Mouse (Mus musculus): ENCODE measurements around the gene Ms4a18.

The Ms4a18 gene

DNA sequence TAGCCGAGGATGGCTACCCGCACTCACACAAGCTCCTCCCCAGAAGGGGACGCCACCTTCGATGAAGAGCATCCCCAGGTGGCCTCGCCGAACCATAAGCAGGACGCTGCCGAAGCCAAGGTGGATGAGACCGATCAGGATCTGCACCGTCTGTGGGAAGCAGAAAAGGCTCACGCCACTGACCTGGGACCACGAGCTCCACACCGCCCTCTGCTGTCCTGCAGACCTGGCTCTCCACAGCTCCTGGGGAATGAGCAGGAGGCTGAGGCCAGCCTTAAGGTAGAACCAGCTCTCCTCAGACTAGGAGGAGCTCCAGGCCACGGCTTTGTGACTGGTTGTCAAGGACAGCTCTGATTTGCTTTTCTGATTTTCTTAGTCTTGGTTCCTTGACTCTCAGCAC is 34.7 kb downstream of the Ms4a18 start:
- peak; percentile 50 for DNase-seq (ENCODE audit: low spot score)

DNA sequence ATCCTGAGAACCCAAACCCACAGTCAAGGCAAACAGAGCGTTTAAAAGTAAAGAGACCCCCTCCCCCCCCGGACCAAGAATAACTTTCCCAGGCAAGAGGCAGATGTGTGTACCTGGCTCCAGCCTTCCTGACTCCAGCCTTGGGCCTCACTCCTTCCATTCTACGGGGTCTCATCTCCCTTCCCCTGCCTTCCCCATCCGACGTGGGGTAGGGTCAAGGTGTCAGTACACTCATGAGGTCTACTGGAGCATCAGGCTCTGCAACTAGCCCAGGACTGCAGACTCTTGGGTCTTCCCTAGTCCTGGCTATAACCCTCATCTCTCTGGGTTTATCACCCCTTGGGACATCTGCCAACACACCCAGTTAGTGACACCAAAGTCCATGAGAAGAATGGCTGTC is 37.6 kb downstream of the Ms4a18 start:
- DNase-seq (ENCODE audit: low spot score), result no peak

DNA sequence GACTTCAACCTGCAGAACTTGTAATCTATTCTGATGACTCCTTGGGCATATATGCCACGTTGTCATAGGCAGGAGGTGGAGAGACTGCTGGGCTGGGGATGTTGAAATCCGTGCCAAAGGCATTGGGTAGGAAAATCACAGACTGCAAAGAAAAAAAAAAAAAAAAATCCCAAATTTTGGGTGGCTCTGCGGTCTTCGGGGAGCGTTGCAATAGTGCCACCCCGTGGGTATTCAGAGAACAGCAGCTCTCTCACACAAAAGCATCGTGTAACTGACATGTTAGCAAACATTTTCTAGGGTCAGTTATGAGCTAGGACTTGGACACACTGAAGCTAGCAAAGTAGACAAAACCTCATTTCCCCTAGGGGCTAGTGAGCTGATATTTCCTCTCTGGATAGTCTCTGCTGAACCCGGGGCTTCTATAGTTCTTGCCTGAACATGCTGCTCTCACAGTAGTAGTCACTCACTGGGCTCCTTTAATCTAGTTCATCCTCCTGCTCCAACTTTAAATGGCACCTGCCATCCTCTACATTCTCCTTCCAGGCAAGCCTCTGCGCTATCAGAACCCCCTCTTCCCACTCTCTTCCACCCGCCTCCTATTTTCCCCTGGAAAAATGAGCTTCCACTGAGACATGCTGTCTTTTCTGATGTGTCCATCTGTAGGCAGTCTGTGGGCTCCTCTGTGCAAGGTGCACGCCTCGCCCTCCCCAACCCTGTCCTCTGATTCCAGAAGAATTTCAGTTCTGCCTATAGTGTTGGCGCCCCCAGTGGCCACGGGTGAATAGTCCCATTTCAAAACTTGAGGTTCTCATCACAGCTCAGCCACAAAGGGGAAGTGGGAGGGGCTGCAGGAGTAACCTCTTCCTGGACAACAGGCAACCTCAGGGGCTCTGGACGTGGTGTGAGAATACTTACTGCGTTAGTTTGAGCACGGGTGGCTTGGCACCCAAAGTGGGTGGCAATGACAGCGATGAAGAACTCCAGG is 38.4 kb downstream of the Ms4a18 start:
- peak; percentile 88 for DNase-seq (ENCODE audit: low spot score)

DNA sequence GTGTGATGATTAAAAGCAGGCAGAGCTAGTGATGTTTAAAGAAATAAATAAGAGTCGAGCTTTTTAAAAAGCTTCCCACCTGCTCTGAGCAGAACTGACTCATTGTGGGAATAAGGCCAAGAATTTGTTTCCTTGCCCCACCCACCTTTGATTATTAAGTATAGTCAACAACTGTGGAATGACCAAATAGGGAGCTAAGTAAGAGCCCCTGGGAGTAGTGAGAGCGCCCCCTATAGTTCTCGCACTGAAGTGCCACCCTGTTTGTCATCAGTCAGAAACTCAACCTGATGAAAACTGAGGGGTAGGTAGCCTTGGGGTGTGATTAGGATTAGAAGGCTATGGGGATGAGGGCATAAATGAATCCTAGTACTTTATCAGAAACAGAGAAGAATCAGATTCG is 41.5 kb downstream of the Ms4a18 start:
- peak; percentile 32 for DNase-seq (ENCODE audit: low spot score)

DNA sequence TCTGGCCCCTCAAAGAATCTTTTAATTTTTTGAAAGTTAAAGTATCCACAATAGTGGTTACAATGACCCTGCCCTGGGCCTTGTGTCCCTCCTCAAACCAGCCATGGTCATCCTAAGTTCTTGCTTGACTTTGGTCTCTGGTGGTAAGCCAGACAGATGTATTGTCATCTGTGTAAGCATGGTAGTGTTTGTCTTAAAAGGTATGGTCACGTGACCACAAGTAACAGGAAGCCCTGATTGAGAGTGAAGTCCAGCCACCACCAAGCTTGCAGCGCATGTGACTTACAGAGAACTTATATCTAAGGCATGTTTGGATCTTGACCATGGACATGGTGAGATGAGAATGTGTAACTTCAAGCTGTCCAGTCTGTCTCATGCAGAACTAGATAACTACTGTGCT is 42.6 kb downstream of the Ms4a18 start:
- no peak for DNase-seq (ENCODE audit: low spot score)

DNA sequence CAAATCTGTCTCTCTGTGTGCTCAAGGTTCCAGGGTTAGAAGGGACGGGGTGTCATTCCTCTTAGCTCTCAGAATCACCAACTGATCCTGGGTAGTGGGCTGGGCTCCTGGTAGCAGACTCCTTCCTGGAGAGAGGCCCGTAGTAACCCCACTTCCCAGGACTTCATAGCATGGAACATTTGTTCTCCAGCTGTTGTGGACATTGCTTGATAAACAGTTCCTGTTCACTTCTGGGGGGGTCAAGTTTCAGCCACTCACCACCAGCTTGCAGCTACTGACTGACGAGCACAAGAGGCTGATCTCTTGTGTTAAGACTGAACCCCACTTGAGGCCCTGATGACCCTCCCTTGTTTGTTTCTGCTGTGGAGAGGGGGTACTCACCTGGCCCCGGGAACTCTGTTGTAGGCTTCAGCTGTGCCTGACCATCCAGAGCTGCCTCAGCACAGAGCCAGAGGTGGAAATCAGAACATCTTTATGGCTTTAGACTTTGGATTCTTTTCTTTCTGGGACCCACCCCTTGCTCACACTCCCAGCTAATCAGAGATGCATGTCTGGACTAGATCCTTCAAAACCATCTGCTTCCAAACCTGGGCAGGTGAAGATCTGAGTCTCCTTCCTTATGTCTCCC is 43.5 kb downstream of the Ms4a18 start, which contains the start of gene Ms4a10:
TSS of gene Ms4a10 (minus strand) at position 433 of the 628 bp plus-strand sequence.
- no peak for DNase-seq (ENCODE audit: low spot score)

DNA sequence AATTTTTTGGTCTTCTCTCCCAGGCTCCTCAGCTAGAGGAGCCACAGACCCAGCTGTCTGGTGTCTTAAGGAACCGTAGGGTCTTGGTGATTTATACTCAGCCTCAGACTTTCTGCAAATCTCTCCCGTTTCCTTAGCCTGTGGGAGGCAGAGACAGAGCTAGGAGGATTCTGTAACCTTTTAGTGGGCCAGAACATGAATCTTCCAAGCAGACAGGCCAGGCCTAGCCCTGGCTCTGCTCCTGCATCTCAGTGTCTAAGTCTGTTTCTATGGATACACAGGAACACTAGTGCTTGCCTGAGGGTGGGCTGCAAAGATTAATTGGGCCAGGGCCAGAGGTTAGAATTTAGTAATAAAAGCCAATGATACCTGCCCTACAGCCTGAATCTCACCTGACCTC is 44.6 kb downstream of the Ms4a18 start:
- DNase-seq (ENCODE audit: low spot score), result no peak

DNA sequence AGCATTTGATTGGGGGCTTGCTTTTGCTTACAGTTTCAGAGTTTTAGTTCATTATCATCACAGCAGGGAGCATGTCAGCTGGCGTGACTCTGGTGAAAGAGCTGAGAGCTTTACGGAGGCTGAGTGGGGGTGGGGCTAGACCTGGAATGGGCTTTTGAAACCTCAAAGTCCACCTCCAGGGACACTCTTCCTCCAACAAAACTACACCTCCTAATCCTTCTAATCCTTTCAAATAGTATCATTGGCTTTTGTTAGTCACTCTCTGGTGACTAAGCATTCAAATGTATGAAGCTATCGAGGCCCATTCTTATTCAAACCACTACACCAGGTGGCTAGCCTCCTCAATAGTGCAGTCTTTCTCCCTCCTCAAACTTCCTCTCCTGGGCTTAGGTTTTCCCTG is 45.2 kb downstream of the Ms4a18 start:
- no peak for DNase-seq (ENCODE audit: low spot score)

DNA sequence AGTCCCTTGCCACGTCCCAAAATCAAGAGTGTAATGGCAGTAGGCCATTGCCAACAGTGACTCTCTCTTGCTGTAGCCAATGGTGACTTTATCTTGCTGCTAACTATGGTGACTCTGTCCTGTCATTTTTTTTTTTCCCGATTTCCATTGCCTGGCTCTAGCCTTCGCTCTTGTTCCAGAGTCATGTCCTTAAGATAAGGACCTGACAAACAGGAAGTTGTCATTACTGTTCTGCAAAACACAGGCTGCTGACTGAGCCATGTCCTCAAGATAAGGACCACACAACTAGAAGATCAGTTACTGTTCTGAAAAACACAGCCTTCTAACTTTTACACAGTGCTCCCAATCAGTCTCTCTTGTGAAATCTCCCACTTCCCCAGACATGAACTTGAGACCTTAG is 47.4 kb downstream of the Ms4a18 start:
- no peak for DNase-seq (ENCODE audit: low spot score)

DNA sequence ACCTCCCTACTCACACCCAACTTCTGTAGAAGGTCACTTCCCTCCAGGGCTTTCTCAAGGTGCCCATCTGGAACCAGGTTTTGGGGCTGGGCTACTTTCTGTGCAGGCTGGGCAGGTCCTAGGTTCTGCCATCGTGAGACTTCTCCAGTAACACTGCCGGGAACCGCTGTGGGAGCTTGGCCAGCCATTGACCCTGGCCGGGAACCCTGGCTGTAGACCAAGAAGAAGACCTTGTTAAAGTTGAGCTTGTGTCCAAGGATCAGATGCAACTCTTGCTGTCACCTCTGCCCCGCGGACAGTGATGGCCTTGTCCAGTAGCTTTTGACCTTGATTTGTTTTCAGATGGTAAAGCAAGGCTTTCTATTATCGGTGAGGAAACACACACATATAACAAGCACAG is 49.3 kb downstream of the Ms4a18 start:
- no peak for DNase-seq (ENCODE audit: low spot score)

DNA sequence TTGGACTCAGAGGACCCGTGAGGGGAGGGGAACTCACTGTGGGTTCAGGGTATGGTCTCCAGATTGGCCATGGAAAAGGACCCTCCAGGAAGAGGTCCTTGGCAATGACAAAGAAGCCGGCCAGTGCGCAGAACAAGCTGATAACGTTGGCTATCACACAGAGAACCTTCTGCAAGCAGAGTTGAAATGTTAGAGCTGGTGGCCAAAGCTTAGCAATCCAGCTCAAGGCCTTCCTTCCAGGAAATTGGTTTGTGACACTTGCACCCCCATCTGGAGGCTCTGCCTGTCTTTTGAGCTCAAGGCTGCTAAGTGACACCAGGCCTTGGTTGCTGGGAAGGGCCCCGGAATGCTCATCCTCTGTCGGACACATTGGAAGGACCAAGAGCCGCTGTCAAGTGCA is 52.1 kb downstream of the Ms4a18 start:
- DNase-seq (ENCODE audit: low spot score), result no peak

DNA sequence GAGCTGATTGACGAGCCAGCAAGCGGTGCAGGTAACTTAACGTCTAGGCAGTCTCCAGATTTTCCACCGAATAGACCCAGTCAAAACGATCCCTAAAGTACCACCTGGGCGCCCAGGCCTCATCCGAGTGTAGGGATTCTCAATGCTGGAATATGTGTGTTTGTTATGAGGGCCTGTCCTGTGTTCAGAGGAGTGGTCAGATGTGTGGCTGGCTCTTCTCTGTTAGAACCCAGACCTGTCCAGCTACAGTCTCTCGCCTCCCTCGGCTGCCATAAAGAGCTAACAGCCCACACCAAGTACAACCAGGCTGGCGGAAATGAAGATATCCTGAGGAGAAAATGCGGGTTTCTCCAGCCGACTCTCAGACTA is 57.9 kb downstream of the Ms4a18 start:
- no peak for DNase-seq (ENCODE audit: low spot score)

DNA sequence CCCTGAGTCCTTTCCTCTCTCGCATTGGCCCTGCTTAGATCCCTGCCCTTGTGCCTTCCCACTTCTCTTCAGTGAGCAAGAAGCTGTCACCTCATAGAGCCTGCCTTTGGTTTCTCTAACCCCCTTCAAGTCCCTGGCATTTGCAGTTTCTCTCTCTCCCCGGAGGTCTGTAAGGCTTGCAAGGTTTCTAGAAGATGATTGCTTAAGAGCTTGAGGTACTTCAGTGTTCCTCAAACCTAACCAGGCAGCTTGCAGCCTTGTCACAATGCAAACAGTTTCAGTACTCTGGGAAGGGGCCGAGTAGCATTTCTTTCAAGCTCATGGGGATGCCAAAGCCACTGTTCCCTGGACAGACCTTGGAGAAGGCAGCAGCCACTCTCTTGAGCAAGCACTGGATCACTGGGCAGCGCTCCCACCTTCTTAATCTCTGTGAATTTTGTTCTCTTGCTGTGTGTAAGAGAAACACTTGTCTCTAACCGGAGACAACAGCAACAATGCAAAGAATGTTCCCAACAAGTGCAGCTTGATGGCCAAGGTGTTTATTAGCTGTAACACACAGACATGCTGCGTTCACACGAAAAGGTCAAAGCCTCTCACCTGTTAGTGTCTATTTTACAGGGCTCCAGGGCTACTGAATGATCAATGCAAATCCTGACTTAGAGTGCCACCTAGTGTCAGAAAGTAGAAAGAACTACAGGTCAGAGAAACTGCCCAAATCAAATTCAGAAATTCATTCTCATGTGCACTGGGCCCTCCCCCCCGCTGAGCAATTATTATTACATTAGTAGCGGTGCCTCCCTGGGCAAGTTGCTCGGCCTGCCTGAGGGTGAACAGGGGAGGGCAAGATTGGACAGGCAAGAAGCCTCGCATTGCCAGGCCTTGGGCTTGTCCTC is 58.5 kb downstream of the Ms4a18 start:
- DNase-seq (ENCODE audit: low spot score), result peak; percentile 80

DNA sequence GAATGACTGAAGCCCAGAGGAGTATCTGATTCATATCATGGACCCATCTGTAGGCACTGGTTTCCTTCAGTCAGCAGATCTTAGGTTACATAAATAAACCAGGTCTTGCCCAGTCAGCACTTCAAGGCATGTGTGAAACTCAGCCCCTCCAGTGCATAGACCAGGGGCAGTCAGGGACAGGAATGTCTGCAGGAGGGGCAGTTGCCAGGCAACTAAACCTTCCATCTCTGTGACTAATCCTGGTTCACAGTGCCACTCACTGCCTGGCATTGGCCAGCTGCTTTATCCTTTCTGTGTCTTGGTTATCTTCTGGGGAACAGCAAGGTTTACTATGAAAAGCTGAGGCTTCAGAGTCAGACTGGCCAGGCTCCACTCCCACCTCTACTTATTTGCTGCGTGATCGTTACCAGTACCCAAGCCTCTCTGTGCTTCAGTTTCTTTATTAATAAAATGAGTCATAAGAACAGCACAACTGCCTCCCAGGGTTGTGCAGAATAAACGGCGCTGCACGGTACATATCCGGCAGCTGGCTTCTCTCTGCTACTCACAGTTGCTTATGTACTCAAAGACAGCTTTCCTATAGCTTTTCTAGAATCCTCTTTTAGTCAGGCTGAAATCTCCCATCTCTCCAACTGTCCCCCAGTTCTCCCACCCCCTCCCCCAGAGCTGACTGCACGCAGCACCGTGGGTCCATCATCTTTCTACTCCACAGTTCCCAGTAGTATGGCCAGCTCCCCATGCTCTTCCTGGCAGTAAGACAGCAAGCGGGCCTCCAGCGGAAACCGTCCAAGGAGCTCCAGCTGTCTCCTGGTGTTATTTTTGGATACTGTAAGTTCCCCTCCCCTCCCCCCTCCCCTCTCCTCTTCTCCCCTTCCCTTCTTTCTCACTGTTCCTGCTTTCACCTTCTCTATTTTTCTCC is 65.6 kb downstream of the Ms4a18 start:
- no peak for DNase-seq (ENCODE audit: low spot score)

DNA sequence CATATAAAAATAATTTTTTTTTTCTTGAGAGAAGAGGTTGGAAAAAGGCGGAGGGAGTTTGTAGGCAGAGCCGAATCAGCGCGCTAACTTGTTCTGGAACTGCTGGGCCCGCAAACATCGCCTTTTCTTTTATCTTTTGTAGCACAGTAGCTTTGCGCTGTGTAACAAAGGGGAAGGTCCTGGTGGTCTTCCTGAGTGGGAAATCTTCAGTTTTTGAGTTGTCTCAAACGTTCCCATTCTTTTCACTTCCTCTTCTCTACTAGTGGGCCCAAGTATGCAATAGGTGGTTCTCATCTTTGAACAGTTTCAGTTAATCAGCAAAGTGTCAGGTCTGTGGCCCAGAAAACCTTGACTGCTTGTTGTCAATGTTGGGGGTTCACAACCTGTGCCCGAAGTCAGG is 68.3 kb downstream of the Ms4a18 start:
- DNase-seq (ENCODE audit: low spot score), result no peak

DNA sequence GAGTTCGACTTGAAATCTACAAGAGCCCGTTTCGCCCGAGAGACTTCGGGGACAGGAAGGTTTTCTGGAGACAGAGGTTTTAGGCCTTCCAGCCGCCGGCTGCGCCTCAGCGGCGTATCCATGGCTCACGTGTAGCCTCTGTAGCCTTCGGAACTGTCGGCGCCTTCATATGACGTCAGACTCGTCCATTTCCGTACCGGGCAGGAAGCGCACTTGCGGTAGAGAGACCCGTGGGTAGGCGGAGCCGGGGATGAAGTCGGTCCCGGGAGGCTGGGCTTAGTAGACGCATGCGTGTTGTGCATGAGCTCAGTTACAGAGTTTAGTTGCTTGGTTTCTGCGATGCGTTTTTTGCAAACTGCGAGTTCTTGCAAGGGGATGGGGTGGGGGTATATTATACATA is 68.7 kb downstream of the Ms4a18 start, which contains the start of gene Ccdc86:
TSS of gene Ccdc86 (minus strand) at position 155 of the 400 bp plus-strand sequence.
- DNase-seq (ENCODE audit: low spot score), result peak; percentile 97

DNA sequence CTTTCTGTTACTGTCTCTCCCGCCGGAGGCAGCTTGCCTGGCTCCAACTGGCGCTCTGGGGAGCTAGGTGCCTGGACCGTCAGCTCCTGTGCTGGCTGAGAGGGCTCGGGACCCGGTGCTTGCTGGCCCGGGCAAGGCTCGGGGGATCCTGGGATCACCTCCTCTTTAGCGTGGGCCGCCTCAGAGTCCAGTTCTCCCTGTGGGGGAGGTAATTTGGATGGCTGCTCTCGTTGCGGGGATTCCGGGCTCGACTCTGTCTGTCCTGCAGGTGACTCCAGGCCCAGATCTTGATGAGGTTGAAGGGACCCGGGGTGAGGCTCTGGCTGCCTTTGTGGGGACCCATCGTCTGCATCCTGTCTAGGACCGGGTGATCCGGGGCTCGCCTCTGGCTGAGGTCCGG is 69.4 kb downstream of the Ms4a18 start:
- no peak for DNase-seq (ENCODE audit: low spot score)

DNA sequence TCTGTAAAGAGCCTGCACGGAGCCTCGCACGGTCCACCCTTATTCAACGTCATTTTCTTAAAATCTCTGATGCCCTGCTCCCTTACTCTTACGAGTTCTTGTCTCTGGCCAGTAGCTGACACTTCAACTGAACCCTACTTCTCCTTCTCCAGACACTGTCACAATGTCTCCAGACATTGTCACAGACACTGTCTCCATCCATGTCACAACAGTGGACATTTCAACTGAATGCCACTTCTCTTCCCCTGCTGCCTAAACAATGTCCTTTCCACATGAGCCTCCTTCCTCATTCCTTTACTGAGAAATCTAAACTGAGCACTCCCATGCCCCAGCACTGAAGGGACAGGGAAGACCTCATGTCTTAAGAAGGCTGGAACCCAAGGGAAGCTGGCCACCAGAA is 70.6 kb downstream of the Ms4a18 start:
- DNase-seq (ENCODE audit: low spot score), result no peak
